ENCODE assay signal across 8 mouse cellular contexts in genomic region chr3:88244071-88244470, GRCm38 (mm10). TPM values are rescaled to one million over a fixed set of nuclear protein-coding genes. Genes with fewer than 3 reads are reported as not detected.
DNase-seq lines count a peak whose midpoint lies in the region; ATAC-seq and TF ChIP-seq lines count a peak whose summit lies in the region.

No protein-coding gene starts in this region.

- no peaks in the 10 kb centered on the region for H3K36me3 ChIP-seq in spleen, adult 2 months (ENCODE audit: control insufficient read depth, insufficient read depth, low read length)
- H3K36me3 ChIP-seq in hindbrain, postnatal 0 days (ENCODE audit: insufficient read depth, low read length): no peaks in the 10 kb centered on the region

- intact Hi-C loops in gastrocnemius, adult 2 months (cut with DNase I): loop anchor here (5.0 kb wide), 1 partner anchor 232 kb away; no protein-coding TSS in a partner anchor
- intact Hi-C loops in gastrocnemius, postnatal 36 days (cut with DNase I): loop anchor here (5.0 kb wide), 1 partner anchor 222 kb away; no protein-coding TSS in a partner anchor

- no peak overlapping the region for H3K4me2 ChIP-seq in hindbrain, postnatal 0 days (ENCODE audit: low read depth, low read length)

- H3K27me3 ChIP-seq in spleen, adult 2 months (ENCODE audit: control insufficient read depth, insufficient read depth, low read length): peaks cover 12% of the 10 kb centered on the region; the same call in 1 of the 2 replicates
- no peaks in the 10 kb centered on the region; the same call in 1 of the 2 replicates for H3K27me3 ChIP-seq in hindbrain, postnatal 0 days (ENCODE audit: insufficient read depth, low read length)

- peak; percentile 84 for TF ChIP-seq CTCF in gastrocnemius, adult 2 months (IDR thresholded peaks at IDR 0.05)
- TF ChIP-seq CTCF in spleen, adult 2 months (IDR thresholded peaks at IDR 0.05; ENCODE audit: extremely low read depth, insufficient read depth, insufficient read length, insufficient replicate concordance): peak; percentile 67; the same call in 1 of the 2 replicates
- peak; percentile 96 for TF ChIP-seq CTCF in hindbrain, postnatal 0 days (IDR thresholded peaks at IDR 0.05; ENCODE audit: low read depth)

- no peak overlapping the region for H3K4me3 ChIP-seq in gastrocnemius, adult 2 months
- no peak overlapping the region for H3K4me3 ChIP-seq in spleen, adult 2 months (ENCODE audit: extremely low read depth, insufficient read depth, insufficient read length)
- H3K4me3 ChIP-seq in hindbrain, postnatal 0 days (ENCODE audit: low read length): no peak overlapping the region

- H3K9ac ChIP-seq in hindbrain, postnatal 0 days (replicated peaks; ENCODE audit: low read length): no peak overlapping the region

- H3K27ac ChIP-seq in gastrocnemius, adult 2 months: no peak overlapping the region
- no peak overlapping the region for H3K27ac ChIP-seq in spleen, adult 2 months (ENCODE audit: insufficient read depth, low read length)
- no peak overlapping the region for H3K27ac ChIP-seq in hindbrain, postnatal 0 days

- no peaks in the 10 kb centered on the region for H3K4me1 ChIP-seq in spleen, adult 2 months (ENCODE audit: control insufficient read depth, insufficient read depth, insufficient read length)
- H3K4me1 ChIP-seq in hindbrain, postnatal 0 days (ENCODE audit: insufficient read depth, low read length): peaks cover 7% of the 10 kb centered on the region; the same call in 1 of the 2 replicates

- no peak for TF ChIP-seq POLR2A in spleen, adult 2 months (IDR thresholded peaks at IDR 0.05; ENCODE audit: low read depth, low read length)

- no peak for ATAC-seq in hindbrain, postnatal 0 days
- ATAC-seq in megakaryocyte, adult 5-6 weeks (ENCODE audit: poor library complexity, severe bottlenecking): peak; percentile 58

- peak; percentile 53 for DNase-seq in gastrocnemius, adult 2 months
- DNase-seq in gastrocnemius, postnatal 36 days: no peak
- peak in 1 of 2 experiments; percentile 53 for DNase-seq in spleen, adult 2 months (ENCODE audit: low read depth in 1 of 2, low spot score in 2 of 2)
- DNase-seq in spleen, adult 12 weeks (ENCODE audit: low spot score): no peak
- peak; percentile 59 for DNase-seq in cerebellum, adult 9-10 months
- DNase-seq in hindbrain, postnatal 0 days (ENCODE audit: low spot score): peak; percentile 75
- DNase-seq in thymus, postnatal 0 days (ENCODE audit: low spot score): peak; percentile 63

- WGBS in spleen, adult 2 months: 0% methylated on average over 2 of the region's 2 CpGs
- 6% methylated on average over 2 of the region's 2 CpGs for WGBS in hindbrain, postnatal 0 days

- no peaks in the 10 kb centered on the region for H3K9me3 ChIP-seq in hindbrain, postnatal 0 days (ENCODE audit: low read length)

RNA-seq across cellular contexts. Expression of gene Rhbg, which starts 10.4 kb away (rescaled TPM):
- not detected for total RNA-seq in gastrocnemius, adult 2 months (2021)
- total RNA-seq in gastrocnemius, postnatal 36 days (2021): not detected
- 0.21 and 0.29 TPM in 2 replicates for polyA plus RNA-seq in spleen, adult 2 months (2012; rRNA removed)
- total RNA-seq in hindbrain, postnatal 0 days (2014; rRNA removed): 0.94 and 1.0 TPM in 2 replicates
- 0.37 and 0.43 TPM in 2 replicates for polyA plus RNA-seq in hindbrain, postnatal 0 days (2015; fragmentation: Nextera tagmentation; extraction: Ambion mirVana)
- not detected in 2 replicates for total RNA-seq in megakaryocyte, adult 5-6 weeks (2015)
- total RNA-seq in megakaryocyte, adult 5-6 weeks (2017): not detected in 2 replicates
- 0.58 and 0.66 TPM in 2 replicates for polyA plus RNA-seq in thymus, postnatal 0 days (2015; fragmentation: Nextera tagmentation; extraction: Ambion mirVana)

RNA-seq across cellular contexts. Expression of gene Gm38392, which starts 42.9 kb away (rescaled TPM):
- total RNA-seq in gastrocnemius, adult 2 months (2021): under 1 TPM; 0.74 to 0.95 TPM
- under 1 TPM; 0.35 to 0.51 TPM for total RNA-seq in gastrocnemius, postnatal 36 days (2021)
- polyA plus RNA-seq in spleen, adult 2 months (2012; rRNA removed): not detected in 2 replicates
- 2.1 TPM in 1 of 2 replicates, not detected in the other for total RNA-seq in hindbrain, postnatal 0 days (2014; rRNA removed)
- 0.21 and 0.24 TPM in 2 replicates for polyA plus RNA-seq in hindbrain, postnatal 0 days (2015; fragmentation: Nextera tagmentation; extraction: Ambion mirVana)
- total RNA-seq in megakaryocyte, adult 5-6 weeks (2015): not detected in 2 replicates
- not detected in 2 replicates for total RNA-seq in megakaryocyte, adult 5-6 weeks (2017)
- polyA plus RNA-seq in thymus, postnatal 0 days (2015; fragmentation: Nextera tagmentation; extraction: Ambion mirVana): 0.33 TPM in 1 of 2 replicates, not detected in the other

RNA-seq across cellular contexts. Expression of gene Tsacc, which starts 52.7 kb away (rescaled TPM):
- 1 to 10 TPM; 5.4 to 7.3 TPM for total RNA-seq in gastrocnemius, adult 2 months (2021)
- total RNA-seq in gastrocnemius, postnatal 36 days (2021): 1 to 10 TPM; 4.2 to 5.3 TPM
- 1.7 and 2.1 TPM in 2 replicates for polyA plus RNA-seq in spleen, adult 2 months (2012; rRNA removed)
- not detected in 2 replicates for total RNA-seq in hindbrain, postnatal 0 days (2014; rRNA removed)
- polyA plus RNA-seq in hindbrain, postnatal 0 days (2015; fragmentation: Nextera tagmentation; extraction: Ambion mirVana): 10.5 and 10.6 TPM in 2 replicates
- total RNA-seq in megakaryocyte, adult 5-6 weeks (2015): 2.8 and 6.6 TPM in 2 replicates
- 0.95 and 3.5 TPM in 2 replicates for total RNA-seq in megakaryocyte, adult 5-6 weeks (2017)
- 15.6 and 16.2 TPM in 2 replicates for polyA plus RNA-seq in thymus, postnatal 0 days (2015; fragmentation: Nextera tagmentation; extraction: Ambion mirVana)

RNA-seq across cellular contexts. Expression of gene Cct3, which starts 52.8 kb away (rescaled TPM):
- total RNA-seq in gastrocnemius, adult 2 months (2021): 100 to 1,000 TPM in 1 of 2 experiments, 10 to 100 TPM in 1; 96.7 to 119 TPM
- total RNA-seq in gastrocnemius, postnatal 36 days (2021): 10 to 100 TPM; 85.5 to 97.0 TPM
- 72.2 and 77.4 TPM in 2 replicates for polyA plus RNA-seq in spleen, adult 2 months (2012; rRNA removed)
- total RNA-seq in hindbrain, postnatal 0 days (2014; rRNA removed): 231 and 236 TPM in 2 replicates
- 388 and 401 TPM in 2 replicates for polyA plus RNA-seq in hindbrain, postnatal 0 days (2015; fragmentation: Nextera tagmentation; extraction: Ambion mirVana)
- total RNA-seq in megakaryocyte, adult 5-6 weeks (2015): 153 and 179 TPM in 2 replicates
- 90.2 and 91.2 TPM in 2 replicates for total RNA-seq in megakaryocyte, adult 5-6 weeks (2017)
- 401 and 428 TPM in 2 replicates for polyA plus RNA-seq in thymus, postnatal 0 days (2015; fragmentation: Nextera tagmentation; extraction: Ambion mirVana)

Comparison
In these comparisons a context has a peak if more than half of its experiments do, and no peak if none do; other contexts are left out.
1. DNase-seq: peak in gastrocnemius, adult 2 months (single experiment), cerebellum, adult 9-10 months (single experiment), hindbrain, postnatal 0 days (single experiment) and thymus, postnatal 0 days (single experiment); none in gastrocnemius, postnatal 36 days (0 of 2) and spleen, adult 12 weeks (single experiment).
2. Peak in every context shown above with its lines, with median percentiles within 50 percentile points of each other: CTCF ChIP-seq.